Mouse (Mus musculus) liver, adult 2 months (tissue): ENCODE results near the gene Nrg3. TPM values are rescaled to one million over a fixed set of nuclear protein-coding genes. Genes with fewer than 3 reads are reported as not detected.
"Not testable (repeated sequence)": the region's sequence is repeated elsewhere in the genome, so short reads cannot be mapped to it uniquely, and the experiment has no call there.

Experiments
- DNase-seq: peaks from one replicate; pipeline ENCODE4 v3.0.0-alpha.2; 2011; ENCODE audit warnings: low read depth, low spot score; ENCODE audit errors: extremely low read depth
- H3K27ac ChIP-seq: fragments of 200-500 bp; replicated peaks from 2 replicates; pipeline ENCODE4 v1.5.1; 2012; ENCODE audit warnings: low read depth, mild to moderate bottlenecking, control low read depth, inconsistent platforms, low read length; ENCODE audit not compliant: insufficient read depth
- H3K27me3 ChIP-seq: fragments of 200-500 bp; 2 replicates; pipeline ENCODE4 v1.6.1; 2012; ENCODE audit warnings: mild to moderate bottlenecking, moderate library complexity, low read length, inconsistent platforms; ENCODE audit not compliant: control insufficient read depth, insufficient read depth
- H3K36me3 ChIP-seq: fragments of 200-500 bp; 2 replicates; pipeline ENCODE4 v1.6.1; 2012; ENCODE audit warnings: low read length, inconsistent platforms; ENCODE audit not compliant: control insufficient read depth, insufficient read depth
- H3K4me1 ChIP-seq: fragments of 200-500 bp; 2 replicates; pipeline ENCODE4 v1.6.1; 2011; ENCODE audit warnings: low read length; ENCODE audit not compliant: control insufficient read depth, insufficient read depth
- H3K4me3 ChIP-seq: fragments of 200-500 bp; 2 replicates; pipeline ENCODE4 v1.5.1; 2011; ENCODE audit warnings: low read depth, mild to moderate bottlenecking, control low read depth, low read length, moderate library complexity; ENCODE audit not compliant: insufficient read depth
- H3K79me2 ChIP-seq: fragments of 200-500 bp; 2 replicates; pipeline ENCODE4 v1.6.1; 2012; ENCODE audit warnings: inconsistent platforms, mild to moderate bottlenecking, low read length, moderate library complexity; ENCODE audit not compliant: control insufficient read depth, insufficient read depth
- H3K9ac ChIP-seq: fragments of 200-500 bp; 2 replicates; pipeline ENCODE4 v1.6.1; 2012; ENCODE audit warnings: low read depth, mild to moderate bottlenecking, control low read depth, inconsistent platforms, low read length
- CTCF ChIP-seq: fragments of 200-500 bp; IDR thresholded peaks from 2 replicates; pipeline ENCODE4 v1.5.1; 2011; ENCODE audit warnings: low read depth, low read length, control low read depth
- POLR2A ChIP-seq: fragments of 200-500 bp; IDR thresholded peaks from 2 replicates; pipeline ENCODE4 v1.6.1; 2011; ENCODE audit warnings: low read length, control low read depth; ENCODE audit not compliant: insufficient read depth; ENCODE audit errors: extremely low read depth
- WGBS: fragments of 180-500 bp; shearing (Covaris S2); methylation state at CpG from one replicate; pipeline ENCODE4 v1.1.7; 2018; 5-methylcytosine and 5-hydroxymethylcytosine counted together
- polyA plus RNA-seq: library from polyadenylated mRNA; depleted of rRNA; stranded (reverse); fragments of >200 nt; gene quantifications from 2 replicates; pipeline ENCODE4 v1.2.3, GENCODE M21; 2012
- total RNA-seq: library from RNA; depleted of rRNA; stranded (reverse); fragments of >200 nt; gene quantifications from 2 replicates; pipeline ENCODE4 v1.2.3, GENCODE M21; 2014

The Nrg3 gene
- total and polyA plus RNA-seq, 2 experiments, result not detected

DNA sequence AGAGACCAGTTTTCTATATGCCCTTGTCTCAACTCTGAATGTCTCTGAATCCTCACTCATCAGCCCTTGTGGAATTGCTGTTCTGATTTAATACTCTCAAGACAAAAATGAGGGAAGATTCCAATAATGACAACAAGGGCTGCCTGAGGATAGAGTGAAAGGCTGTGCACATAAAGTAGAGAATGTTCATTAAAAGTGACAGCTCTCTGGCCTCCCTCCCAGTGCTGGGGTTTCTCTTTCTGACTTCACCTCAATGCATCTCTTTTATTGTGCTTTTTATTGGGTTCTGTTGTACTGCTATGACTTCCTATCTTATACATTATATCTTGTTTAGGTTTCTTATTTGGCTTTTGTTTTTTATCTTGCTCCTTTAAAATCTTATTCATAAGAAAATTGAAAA, 1131.9 kb downstream of the Nrg3 start:
- Histone ChIP-seq H3K36me3 (no peaks in the 10 kb centered on the region), H3K27ac (no peak overlapping the region), H3K9ac (no peak overlapping the region), H3K4me3 (no peak overlapping the region), H3K79me2 (no peaks in the 10 kb centered on the region), H3K4me1 (no peaks in the 10 kb centered on the region), H3K27me3 (no peaks in the 10 kb centered on the region)
- TF ChIP-seq CTCF (no peak), POLR2A (no peak)
- no peak for DNase-seq

DNA sequence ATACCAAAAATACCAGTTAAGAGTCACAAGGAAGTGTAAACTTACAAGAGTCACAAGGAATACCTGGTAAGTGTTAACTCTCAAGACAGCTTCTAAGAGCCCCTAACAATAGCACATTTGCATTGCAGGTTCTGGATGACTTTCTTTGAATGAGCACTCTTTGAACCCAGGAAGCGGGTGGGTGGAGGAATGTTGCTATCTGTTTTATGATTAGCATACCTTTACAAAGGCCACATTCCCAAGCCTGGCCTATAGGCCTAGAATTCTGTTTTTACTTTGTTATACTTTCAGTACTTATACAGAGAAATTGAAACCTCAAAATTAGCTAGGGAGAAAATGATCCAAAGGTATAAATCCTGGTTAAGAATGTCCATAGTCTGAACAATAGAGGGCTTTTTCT, 1150.0 kb downstream of the Nrg3 start:
- H3K36me3 ChIP-seq, H3K79me2 ChIP-seq, H3K4me1 ChIP-seq, H3K27me3 ChIP-seq, H3K27ac ChIP-seq, DNase-seq, H3K4me3 ChIP-seq, H3K9ac ChIP-seq: not testable (repeated sequence)
- 72% methylated on average over 1 of the region's 1 CpGs for WGBS

DNA sequence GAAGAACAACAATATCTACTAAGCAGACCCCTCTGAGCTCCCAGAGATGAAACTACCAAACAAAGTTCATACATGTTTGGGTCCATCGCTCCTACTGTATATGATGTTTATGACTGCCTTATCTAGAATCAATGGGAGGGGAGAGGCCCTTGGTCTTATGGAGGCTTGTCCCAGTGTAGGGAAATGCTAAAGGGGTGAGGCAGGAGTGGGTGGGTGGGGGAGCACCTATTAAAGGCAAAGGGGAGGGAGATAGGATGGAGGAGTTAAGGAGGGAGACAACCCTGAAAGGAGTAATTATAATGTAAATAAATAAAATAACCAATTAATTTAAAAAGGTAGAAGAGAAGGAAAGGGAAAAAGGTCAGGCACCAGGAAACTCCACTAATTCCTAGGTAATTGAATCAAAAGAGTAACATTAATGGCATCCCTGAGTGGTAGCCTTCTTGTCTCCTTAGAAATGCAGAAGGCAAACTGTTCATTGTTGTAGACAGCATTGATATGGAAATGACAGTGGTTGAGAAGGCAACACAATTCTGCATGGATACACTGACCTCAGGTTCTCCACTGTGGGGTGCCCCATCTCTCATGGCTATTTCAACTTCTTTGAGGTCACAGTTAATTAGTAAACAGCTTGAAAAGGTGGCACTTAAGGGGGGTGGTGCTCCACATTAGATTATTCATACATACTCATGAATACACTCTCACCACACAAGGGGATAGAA, 1152.1 kb downstream of the Nrg3 start:
- H3K79me2 ChIP-seq, result no peaks in the 10 kb centered on the region

More for the DNA sequence above, 1152.1 kb downstream of the Nrg3 start:
- 93% methylated on average over 1 of the region's 1 CpGs for WGBS
- H3K27me3 ChIP-seq, result no peaks in the 10 kb centered on the region
- H3K9ac ChIP-seq, result no peak overlapping the region
- no peak for DNase-seq
- H3K27ac ChIP-seq, result no peak overlapping the region
- no peak for TF ChIP-seq CTCF
- no peak for TF ChIP-seq POLR2A
- no peak overlapping the region for H3K4me3 ChIP-seq
- H3K36me3 ChIP-seq, result no peaks in the 10 kb centered on the region
- no peaks in the 10 kb centered on the region for H3K4me1 ChIP-seq
